Mouse (Mus musculus) lung, postnatal 0 days (tissue): ENCODE results near the gene Ube2r2.

Experiments used
- CTCF ChIP-seq: IDR thresholded peaks from 2 replicates; pipeline ENCODE4 v1.5.1; 2016; ENCODE audit warnings: antibody characterized with exemption, mild to moderate bottlenecking
- EP300 ChIP-seq: IDR thresholded peaks from 2 replicates; pipeline ENCODE4 v1.6.1; 2016; ENCODE audit warnings: antibody characterized with exemption, mild to moderate bottlenecking, control low read depth

DNA sequence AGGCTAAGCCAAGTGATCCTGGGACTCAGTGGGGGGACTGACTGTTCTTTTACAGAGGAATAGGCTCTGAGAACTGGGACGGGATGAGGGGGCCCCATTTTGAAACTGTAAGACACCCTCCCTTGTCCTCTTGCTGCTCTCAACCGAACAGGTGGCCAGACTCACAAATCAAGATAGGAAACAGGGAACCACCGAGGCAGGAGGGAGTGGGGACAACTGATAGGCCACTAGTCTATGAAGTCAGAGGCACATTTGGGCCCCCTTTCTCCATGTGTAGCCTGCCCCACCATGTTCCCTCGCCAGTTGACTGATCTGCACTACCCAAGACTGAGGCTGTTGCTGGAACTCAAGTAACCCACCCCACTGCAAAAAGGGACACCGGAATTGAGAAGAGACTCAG, 38.7 kb upstream of the Ube2r2 start:
- no peak for TF ChIP-seq CTCF
- no peak for TF ChIP-seq EP300
